Mouse (Mus musculus): ENCODE measurements around the gene Col4a3bp.
A peak's percentile ranks its signal among the peaks of the same experiment; 100 is the strongest.
"Not testable (repeated sequence)": the region's sequence is repeated elsewhere in the genome, so short reads cannot be mapped to it uniquely, and the experiment has no call there.

Col4a3bp gene

DNA sequence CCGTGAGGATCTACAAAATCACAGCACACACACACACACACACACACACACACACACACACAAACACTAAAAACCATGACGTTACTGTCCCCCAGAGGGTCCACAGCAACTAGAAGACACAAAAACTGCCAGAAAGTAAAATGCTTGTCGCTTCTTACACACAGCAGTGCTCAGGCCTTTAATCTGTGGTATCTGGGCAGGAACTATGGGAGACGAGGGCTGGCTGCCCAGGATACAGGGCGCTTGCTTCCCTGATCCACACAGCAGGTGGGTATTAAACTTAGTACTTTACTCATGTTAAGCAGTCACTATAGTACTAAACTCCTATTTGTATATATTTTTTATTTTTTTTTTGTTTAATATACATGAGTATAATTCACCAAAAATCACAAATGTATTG is 103.4 kb downstream of the Col4a3bp start:
- no peak for DNase-seq (ENCODE audit: low spot score in 2 of 2)

DNA sequence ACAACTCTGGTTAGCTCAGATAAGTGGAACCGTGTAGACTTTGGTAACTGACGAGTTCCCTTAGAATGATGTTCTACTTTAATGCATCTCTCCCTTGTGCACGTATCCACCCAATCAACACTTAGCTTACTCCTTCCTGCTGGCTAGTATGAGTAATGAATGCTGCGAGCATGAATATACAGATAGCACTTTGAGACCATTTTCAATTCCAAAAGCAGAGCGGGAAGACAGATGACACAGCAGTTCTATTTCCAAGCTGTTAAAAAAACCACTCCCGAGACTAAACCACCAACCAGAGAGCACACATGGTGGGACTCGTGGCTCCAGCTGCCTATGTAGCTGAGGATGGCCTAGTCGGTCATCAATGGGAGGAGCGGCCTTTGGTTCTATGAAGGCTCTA is 110.6 kb downstream of the Col4a3bp start:
- DNase-seq (ENCODE audit: low spot score in 2 of 2), result peak in 1 of 2 experiments; percentile 58

GRCm38 (mm10) chr13:96656673-96657072 is 114.3 kb downstream of the Col4a3bp start:
- DNase-seq (ENCODE audit: low spot score in 2 of 2), result no peak

DNA sequence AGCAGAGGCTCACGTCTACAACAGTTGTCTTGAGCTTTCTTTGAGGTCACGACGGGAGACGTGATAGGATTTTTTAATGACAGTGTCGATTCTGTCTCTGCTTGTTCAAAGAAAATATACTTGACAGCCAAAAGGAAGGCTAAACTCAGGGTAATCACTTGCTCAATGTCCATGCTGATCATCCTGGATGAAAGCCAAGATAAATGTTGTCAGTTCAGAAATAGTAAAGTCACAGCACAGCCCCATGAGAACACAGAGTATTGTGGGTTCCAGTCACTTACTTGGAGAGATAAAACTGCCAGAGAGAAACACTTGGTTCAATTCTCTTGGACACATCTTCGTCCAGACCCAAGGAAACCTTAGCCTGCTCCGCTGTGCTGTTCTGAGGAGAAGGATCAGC is 116.5 kb downstream of the Col4a3bp start:
- DNase-seq (ENCODE audit: low spot score in 2 of 2), result no peak

- DNase-seq (ENCODE audit: low spot score in 2 of 2), result peak in 1 of 2 experiments; percentile 35
Measured at GRCm38 (mm10) chr13:96660095-96660860, 117.9 kb downstream of the Col4a3bp start.

GRCm38 (mm10) chr13:96663120-96663519 is 120.7 kb downstream of the Col4a3bp start:
- not testable (repeated sequence) for DNase-seq (ENCODE audit: low spot score in 2 of 2)

GRCm38 (mm10) chr13:96664419-96664974 is 122.1 kb downstream of the Col4a3bp start:
- no peak for DNase-seq (ENCODE audit: low spot score in 2 of 2)

DNA sequence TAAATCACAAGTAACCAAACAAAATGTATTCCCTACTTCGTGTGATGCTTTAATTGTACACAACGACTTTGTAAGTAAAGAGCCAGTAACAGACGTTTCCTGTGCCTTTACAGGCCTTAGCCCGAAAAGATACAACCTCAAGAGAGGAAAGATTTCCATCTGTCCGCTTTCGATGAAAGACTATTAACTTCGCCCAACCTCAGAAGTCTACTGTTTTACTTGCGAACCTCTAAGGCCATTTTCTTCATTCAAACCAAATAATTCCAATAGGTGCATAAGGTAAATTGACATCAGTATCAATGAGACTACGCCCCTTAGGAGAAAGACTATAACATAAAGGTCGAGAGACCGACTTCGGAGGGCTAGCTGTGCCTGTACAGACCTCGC is 127.6 kb downstream of the Col4a3bp start:
- no peak for DNase-seq (ENCODE audit: low spot score in 2 of 2)

DNA sequence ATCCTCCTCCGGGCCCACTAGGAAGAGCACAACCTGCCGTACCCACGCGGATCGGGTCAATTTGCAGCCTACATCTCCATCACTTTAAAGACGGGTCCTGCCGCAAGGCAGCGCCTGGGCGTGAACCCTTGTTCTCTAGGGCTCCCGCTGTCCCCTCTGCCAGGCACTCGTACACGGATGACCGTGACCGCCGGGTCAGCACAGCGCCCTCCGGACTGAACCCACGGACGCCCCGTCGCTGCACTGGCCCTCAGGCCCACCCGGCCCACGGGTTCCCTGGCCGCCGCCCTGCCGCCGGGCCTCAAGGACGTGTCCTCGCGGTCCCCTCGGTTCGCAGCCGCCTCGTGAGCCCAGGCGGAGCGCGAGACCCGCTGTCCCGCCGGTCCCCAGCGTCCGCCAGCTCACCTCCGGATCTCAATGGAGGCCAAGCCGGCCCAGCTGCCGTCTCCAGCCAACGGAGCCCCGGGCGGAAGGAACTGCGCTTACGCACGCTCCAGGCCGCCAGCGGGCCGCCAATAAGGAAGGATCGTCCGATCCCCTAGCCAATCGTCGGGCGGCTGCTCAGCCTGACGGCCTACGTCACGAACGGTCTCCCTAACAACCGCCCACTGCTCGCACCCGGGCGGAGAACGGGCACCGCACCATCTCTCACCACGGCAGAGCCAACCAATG is 128.1 kb downstream of the Col4a3bp start, which contains the start of gene Hmgcr:
Gene Hmgcr (minus strand): TSS at position 531 of the 672 bp plus-strand sequence.
- peak; percentile 99 for DNase-seq (ENCODE audit: low spot score in 2 of 2)

GRCm38 (mm10) chr13:96671078-96671905 is 128.9 kb downstream of the Col4a3bp start:
- DNase-seq (ENCODE audit: low spot score in 2 of 2), result no peak

GRCm38 (mm10) chr13:96671906-96672234 is 129.5 kb downstream of the Col4a3bp start:
- DNase-seq (ENCODE audit: low spot score in 2 of 2), result no peak

- no peak for DNase-seq (ENCODE audit: low spot score in 2 of 2)
Measured at GRCm38 (mm10) chr13:96672276-96672675, 129.9 kb downstream of the Col4a3bp start.

DNA sequence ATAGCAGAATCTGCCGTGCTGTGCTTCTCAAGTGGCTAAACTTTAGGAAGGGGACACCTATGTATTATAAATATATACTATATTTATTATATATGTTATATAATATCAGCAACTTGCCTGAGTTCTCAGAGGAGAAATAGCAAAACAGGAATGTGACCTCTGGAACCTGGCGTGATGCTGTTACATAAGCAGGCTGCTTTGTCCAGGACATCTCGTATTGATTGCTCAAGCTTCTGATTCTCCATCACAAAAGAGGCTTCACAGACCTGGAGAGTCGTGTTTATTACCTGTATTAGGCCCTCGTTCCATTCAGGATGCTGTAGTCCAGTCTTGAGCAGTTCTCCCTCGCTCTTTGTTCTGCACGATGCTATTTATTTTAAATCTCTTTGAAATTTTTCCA is 131.4 kb downstream of the Col4a3bp start:
- no peak for DNase-seq (ENCODE audit: low spot score in 2 of 2)

DNA sequence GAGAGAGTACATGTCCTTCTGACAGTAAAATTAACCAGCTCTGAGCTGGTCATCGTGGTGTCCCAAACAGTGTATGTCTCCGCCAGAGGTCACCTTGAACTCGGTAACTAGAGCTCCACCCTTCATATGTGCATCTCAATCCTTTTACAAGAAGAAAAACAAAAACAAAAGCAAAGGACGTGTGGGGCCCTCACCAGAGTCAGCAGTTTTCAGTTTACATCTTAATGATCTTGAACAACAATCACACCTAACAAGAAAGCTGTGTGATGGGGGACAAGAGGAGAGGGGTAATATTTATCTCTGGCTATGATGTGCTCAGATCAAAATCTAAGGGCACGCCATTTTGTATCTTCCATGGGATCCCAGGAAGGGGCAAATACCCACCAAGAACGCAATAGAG is 133.3 kb downstream of the Col4a3bp start:
- DNase-seq (ENCODE audit: low spot score in 2 of 2), result no peak

- no peak for DNase-seq (ENCODE audit: low spot score in 2 of 2)
Measured at GRCm38 (mm10) chr13:96677071-96677470, 134.7 kb downstream of the Col4a3bp start.

- DNase-seq (ENCODE audit: low spot score in 2 of 2), result no peak
Measured at GRCm38 (mm10) chr13:96678616-96679015, 136.2 kb downstream of the Col4a3bp start.

- peak in 1 of 2 experiments; percentile 81 for DNase-seq (ENCODE audit: low spot score in 2 of 2)
Measured at GRCm38 (mm10) chr13:96680163-96681087, 138.0 kb downstream of the Col4a3bp start.

DNA sequence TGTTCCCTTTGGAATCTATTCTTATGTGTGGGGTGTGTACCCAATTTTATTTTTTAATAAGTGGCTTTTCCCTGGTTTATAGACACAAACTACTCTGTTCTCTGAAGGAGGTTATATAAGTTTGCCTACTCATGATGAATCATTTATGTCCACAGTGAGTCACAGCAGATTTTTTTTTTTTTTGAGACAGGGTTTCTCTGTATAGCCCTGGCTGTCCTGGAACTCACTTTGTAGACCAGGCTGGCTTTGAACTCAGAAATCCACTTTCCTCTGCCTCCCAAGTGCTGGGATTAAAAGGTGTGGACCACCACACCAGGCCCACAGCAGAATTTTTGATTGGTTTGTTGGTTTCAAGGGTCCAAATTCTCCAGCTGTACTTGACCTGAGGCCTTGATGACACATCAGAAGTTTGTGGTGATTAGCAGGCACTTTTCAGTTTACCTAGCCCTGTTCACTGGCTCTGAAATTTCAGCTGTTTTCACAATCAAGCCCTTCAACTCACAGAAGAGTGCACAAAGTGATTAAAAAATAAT is 138.7 kb downstream of the Col4a3bp start:
- DNase-seq (ENCODE audit: low spot score in 2 of 2), result no peak

DNA sequence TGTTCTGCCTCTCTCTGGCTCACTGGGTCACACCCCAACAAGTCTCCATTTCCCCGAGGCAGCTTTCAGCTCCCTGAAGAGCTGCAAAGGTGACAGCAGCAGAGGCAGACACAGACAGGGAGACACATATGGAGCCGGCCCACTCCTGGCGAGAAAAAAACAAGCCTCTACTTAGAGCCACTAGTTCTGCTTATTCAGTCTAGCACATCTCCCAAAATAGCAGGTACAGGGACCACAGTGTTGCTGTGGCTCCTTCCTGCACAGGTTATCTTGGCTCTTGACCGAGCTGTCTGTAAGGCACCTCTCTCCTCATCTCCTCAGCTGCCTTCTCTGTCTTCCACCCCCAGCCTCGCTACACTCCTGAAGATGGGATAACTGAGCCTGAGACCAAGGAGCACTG is 142.4 kb downstream of the Col4a3bp start:
- DNase-seq (ENCODE audit: low spot score in 2 of 2), result peak in 1 of 2 experiments; percentile 69

DNA sequence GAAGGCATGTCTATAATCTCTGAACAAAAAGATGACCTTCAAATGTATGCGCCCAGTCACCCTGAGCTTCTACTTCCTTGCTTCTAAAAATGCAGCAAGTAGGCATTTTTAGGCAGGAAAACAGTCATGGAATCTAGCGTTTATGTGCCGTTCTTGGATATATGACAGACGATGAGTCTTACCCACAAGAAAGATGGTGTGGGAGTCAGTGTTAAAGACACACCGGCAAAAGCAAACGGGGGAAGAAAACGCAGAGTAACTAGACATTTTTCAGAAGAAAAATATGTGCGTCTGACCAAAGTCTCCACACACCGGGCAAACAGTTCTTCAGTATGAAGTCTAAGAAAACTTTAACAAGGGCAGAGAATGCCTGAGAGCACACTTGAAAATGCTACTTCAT is 144.8 kb downstream of the Col4a3bp start:
- DNase-seq (ENCODE audit: low spot score in 2 of 2), result peak in 1 of 2 experiments; percentile 50

All from frontal cortex, postnatal 36 days (tissue).